Mouse (Mus musculus) lung, adult 2 months (tissue): Measurements from ENCODE around the gene Olfr1425.

Source experiments
- CTCF ChIP-seq: fragments of 200-500 bp; IDR thresholded peaks from 2 replicates; pipeline ENCODE4 v1.5.1; 2011; ENCODE audit warnings: mild to moderate bottlenecking, low read length, control low read depth; ENCODE audit not compliant: insufficient read depth
- POLR2A ChIP-seq: fragments of 200-500 bp; IDR thresholded peaks from 2 replicates; pipeline ENCODE4 v1.6.1; 2011; ENCODE audit warnings: low read depth, mild to moderate bottlenecking, control low read depth, low read length, borderline replicate concordance; ENCODE audit errors: extremely low read depth

GRCm38 (mm10) chr19:12026606-12027005, 50.9 kb downstream of the Olfr1425 start:
- TF ChIP-seq CTCF, result no peak
- no peak for TF ChIP-seq POLR2A
